Mouse (Mus musculus): ENCODE data around the gene Shisa2. TPM values are rescaled to one million over a fixed set of nuclear protein-coding genes. Genes with fewer than 3 reads are reported as not detected.
"Not testable (repeated sequence)": the region's sequence is repeated elsewhere in the genome, so short reads cannot be mapped to it uniquely, and the experiment has no call there.

Shisa2 gene
- total RNA-seq (2021): 1.5 and 2.1 TPM in 2 replicates
- long read RNA-seq, partial matches to known transcripts: 0 of 1 reads
- long read RNA-seq, other reads (novel, unspliced or antisense): 0 of 1 reads

DNA sequence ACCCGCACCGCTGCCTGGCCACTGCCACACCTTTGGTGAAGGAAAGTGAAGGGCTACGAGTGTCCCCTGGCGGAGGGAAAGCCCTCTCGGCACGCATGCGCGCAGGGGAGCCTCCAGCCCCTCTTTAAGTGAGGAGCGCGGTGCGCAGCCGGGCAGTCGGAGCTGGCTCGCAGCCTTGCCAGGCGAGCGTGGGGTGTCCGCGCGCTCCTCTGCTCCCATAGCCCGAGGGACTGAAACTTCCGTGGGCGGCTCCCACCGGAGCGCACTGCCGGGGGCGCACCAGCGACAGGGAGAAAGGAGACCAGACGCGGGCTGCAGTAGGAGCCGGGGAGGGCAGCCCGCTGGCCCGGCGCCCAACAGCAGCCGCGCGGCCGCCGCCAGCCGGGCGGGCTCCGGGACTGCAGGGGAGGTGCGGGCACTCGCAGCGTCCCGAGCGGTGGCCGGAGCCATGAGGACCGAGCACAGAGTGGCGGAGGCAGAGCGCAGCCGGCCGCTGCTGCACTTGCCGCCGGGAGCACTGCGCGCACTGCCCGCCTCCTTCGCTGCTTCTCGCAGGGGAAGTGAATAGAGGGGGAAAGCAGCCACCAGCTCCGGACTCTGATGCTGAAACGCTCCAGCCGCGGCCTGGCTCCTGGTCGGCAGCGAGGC, at the start of gene Shisa2:
TSS of gene Shisa2 (plus strand) at position 151 of the 648 bp plus-strand sequence.
- DNase-seq: peak; percentile 85

DNA sequence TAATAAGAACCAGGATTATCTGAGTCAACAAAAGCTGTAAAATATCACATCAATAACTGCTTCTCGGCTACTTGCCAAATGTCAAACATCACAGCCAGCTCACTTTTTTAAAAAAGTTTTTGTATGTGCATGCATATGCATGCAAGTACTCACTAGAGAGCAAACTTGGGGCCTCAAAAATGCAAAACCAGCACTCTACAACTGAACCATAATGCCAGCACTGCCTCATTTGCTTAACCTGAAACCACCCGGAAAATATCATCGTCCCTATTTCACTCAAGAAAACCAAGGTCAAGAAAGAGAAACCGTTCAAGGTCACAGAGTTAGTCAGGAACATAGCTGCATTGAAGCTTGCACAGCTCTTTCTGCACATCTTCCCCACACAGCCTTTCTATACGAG, 48.7 kb upstream of the Shisa2 start:
- DNase-seq: no peak

DNA sequence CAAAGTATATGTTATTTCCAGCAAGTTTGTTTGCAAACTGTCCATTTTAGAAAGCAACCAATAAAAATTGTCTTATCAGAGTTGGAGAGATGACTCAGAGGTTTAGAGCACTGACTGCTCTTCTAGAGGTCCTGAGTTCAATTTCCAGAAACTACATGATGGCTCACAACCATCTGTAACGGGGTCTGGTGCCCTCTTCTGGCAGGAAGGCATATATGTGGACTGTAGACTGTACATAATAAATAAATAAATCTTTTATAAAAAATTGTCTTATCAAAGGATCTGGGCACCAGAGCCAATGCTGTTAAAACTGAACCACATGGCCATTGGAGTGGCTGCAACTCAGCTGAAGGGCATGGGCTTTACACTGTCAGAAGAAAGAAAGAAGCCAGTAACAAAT, 34.5 kb upstream of the Shisa2 start:
- DNase-seq: no peak

DNA sequence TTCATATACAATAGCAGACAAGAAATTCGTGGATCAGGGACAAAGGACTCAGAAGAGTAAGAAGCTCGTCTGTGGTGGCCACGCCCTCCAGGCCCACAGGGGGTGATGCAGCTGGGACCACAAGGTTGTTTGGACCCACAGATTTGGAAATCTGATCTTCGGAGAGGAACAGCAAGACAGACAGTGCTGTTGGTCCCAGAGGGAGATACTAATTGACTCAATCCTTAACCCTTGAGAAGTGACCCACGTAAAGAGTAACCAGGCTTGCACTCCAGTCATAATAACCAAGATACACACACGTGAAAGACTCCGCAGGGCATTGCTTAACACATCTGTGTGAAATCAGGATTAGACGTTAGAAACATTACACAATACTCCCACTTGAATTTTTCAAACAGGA, 33.2 kb upstream of the Shisa2 start:
- no peak for DNase-seq

DNA sequence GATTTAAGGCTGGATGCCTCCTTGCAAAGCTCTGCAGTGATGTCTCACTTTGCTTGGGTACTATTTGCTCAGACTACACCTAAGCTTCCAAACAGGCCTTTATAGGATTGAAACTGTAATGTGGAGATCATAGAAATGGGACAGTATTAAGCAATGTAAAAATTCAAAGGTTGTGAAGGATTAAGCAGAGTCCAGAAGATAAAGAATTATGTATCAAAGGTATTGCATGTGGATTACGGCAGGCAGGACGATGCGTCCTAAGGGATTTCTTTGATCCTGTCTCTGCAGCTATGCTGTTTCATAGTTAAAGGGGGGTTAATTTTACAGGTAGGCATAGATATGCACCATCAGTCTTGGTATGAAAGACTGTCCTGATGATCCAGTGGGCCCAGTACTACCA, 32.5 kb upstream of the Shisa2 start:
- DNase-seq: no peak

DNA sequence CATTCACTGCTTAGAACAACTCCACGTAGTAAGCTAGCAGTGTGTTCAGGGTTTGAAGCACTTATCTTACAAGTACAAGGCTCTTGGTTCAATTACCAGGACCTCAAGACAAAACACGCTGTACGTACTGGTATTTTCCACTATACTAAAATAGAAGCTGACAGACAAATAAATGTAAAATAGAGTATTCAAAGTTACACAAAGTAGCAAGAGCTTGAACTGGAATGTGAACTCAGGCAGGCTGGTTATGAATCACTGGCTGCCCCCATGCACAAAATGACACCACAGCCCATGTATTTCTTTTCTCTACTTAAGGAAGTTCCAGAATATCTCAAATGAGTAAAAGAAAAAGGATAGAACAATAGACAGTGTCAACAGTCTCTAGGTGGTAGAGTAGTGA, 30.1 kb upstream of the Shisa2 start:
- no peak for DNase-seq

DNA sequence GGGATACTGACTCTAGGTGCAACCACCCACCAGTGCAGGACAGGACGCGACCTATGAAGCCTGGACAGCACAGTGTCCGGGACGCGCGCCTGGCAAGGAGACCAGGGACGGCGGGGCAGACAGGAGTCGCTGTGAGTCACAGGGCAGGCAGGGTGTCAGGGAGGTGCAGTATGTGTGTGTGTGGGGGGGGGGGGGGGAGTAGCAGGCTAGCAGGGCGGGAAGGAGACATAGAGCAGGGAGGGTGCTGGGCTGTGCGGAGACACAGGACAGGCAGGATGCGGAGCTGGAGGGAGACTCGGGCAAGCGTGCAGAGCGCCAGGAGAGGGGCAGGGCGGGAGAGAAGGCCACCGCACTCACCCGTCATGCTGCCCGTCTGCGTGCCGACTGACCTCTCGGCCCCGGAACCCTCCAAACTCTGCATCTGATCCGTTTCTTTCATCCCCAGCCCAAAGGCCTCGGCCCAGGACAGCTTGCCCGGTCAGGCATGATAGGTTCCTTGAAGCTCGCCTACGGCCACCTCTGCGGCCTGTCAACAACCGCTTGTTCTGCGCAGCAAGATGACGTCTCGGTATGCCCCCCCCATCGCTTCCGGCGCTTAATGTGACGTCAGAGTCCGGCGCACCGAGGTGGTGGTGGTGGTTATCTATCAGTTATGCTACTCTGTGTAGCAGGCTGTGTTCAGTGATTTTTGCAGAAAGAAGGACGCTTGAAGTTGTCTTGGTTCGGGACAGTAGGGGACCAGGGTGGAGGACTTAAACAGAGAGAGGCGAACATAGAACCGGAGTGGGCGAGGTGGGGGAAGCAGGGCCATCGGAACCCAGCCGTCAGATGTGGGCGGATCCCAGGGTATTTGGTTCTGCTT, 27.5 kb upstream of the Shisa2 start, which contains the start of gene Cdadc1:
TSS of gene Cdadc1 (minus strand) at position 562 of the 862 bp plus-strand sequence.
- DNase-seq: peak; percentile 94

DNA sequence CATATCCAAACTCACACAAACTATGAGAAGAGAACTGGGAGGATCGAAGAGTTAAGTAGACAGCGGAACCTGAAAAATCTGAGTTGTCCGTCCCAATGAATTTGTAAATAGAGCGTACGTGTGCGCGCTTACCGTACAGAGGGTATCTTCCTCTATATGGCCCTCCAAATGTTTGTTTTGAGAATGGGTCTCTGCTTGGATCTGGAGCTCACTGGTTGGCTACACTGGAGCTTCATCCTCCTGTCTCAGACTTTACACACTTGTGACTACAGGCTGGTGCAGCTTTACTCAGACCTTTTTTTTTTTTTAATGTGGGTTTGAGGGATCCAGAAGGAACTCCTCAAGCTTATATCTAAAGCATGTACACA, 26.9 kb upstream of the Shisa2 start:
- DNase-seq: no peak

DNA sequence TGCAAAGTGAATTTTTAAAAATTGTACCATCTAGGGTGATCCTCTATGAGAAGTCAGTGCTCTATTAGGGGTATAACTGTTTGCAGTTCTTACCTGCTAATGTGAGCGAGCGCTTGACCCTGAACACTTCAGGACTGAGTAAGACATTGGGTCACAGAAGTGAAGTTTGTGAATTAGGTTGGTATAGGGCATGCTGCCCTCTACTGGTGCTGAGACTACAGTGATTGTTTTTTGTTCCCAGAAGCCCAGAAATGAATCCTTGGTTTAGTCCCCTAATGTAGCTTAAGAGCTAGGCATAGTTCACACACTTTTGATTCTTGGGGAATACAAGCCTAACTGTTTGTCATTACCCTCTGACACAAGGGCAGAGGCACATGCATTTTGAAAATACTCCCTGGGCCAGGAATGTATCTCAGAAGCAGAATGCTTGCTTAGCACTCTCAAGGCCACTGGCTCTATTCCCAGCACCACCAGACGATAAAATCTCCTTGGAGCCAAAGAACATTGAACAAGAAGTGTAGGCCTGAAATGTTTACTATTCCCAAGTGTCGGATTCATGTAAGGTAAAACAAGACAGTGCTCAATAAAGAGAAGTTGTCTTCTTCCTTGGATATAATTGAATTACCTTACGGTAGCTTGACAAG, 21.0 kb upstream of the Shisa2 start:
- no peak for DNase-seq

DNA sequence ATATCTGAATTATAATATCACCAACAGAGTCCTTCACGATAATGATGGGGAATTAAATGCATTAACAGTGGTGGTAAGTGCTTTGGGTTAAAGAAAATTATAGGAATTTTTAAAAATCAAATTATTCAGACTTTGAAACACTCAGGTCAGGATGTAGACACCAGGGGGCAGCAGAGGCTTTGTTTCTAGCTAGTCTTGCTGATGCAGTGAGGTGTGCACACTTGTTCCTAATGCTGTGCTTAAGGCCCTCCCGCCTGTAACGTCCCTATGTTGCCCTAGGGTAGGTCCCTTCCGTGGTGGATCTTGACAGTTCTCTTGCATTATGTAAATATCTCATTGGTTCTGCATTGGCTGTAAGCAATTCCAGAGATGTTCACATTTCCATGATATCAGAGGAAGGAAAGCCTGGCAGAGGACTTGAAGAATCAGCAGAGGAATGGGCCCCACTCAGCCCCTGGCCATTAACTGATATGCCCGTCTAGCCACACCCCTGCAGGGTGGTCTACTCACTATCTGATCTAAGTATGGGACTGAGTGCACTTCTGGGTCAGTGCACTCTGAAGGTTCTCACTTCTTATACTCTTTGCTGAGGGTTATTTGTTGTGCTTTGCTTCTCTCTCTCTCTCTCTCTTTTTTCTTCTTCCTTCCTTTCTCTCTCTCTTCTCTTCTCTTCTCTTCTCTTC, 19.3 kb upstream of the Shisa2 start:
- peak; percentile 72 for DNase-seq

DNA sequence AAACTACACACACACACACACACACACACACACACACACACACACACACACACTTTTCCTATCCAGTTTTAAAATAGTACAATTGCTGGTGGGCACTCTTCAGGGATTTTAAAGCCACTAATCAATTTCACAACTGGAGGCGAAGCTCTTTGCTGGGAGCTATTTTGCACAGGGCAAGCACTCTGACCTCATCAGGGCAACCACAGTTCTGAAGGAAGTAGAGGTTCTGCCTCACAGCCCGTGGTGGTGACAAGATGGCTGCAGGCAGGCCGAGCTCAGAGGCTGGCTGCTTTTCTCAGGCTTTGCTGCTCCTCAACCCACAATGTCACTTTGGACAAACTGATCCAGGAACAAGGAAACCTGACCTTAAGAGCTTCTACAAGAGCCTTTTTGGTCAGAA, 18.1 kb upstream of the Shisa2 start:
- no peak for DNase-seq

DNA sequence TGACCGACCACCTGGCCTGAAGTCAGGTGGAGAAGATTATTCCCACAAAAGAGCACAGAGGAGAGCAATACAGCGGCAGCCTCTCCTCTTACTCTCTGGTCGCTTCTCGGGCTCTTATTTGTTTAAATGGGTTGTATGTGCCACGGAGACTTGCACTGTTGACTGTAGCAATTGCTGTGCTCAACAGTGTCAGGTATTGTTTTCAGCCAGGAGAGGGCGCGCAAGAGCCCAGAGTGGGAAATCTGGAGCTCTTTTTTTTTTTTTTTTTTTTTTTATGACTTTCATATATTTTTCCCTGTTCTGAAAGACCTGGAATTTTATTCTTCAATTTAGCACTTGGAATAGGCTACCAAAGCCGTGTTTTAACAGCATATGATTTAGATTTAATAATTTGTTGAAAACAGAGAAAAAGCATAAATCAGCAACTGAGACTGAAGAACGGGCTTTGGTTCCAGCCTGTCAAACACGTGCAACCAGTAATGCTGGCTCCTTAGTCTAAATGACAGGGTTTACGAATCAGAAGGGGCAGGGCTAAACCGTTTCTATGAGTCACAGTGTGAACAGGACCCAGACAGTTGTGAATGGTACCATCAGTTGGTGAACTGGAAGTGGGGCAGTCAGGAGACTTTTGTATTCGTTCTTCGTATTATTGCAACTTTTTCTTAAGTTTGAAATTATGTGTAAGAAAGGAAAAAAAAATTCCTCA, 12.0 kb upstream of the Shisa2 start:
- peak; percentile 77 for DNase-seq

DNA sequence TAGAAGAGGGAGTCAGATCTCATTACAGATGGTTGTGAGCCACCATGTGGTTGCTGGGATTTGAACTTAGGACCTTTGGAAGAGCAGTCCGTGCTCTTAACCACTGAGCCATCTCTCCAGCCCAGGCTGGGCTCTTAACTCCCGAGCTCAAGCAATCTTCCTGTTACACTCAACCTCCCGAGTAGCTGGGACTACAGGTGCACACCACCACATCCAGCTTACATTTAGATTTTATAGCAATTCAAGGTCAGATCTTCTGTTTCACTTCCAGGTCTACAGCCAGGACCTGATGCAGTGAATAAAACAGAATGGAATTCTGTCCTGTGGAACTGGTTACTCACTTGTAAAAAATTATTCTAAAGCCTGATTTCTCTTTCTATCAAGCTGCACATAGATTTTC, 11.0 kb upstream of the Shisa2 start:
- not testable (repeated sequence) for DNase-seq

DNA sequence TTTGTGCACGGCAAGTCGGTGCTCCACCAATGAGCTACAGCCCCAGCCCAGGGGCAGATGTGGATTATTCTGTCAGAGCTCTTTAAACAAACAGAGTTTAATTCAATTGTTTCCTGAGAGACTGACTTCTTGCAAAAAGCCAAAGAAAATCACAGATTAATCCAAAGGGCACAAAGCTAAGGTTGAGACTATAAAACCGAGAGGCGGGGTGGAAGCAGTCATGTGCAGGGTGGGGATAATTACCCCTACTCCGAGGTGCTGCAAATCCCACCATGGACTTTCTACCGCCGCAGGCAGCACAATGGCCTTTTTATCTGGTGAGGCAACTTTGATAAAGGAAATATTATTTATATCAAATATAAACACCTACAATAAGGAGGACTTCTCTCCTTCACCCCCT, 8.3 kb upstream of the Shisa2 start:
- no peak for DNase-seq

DNA sequence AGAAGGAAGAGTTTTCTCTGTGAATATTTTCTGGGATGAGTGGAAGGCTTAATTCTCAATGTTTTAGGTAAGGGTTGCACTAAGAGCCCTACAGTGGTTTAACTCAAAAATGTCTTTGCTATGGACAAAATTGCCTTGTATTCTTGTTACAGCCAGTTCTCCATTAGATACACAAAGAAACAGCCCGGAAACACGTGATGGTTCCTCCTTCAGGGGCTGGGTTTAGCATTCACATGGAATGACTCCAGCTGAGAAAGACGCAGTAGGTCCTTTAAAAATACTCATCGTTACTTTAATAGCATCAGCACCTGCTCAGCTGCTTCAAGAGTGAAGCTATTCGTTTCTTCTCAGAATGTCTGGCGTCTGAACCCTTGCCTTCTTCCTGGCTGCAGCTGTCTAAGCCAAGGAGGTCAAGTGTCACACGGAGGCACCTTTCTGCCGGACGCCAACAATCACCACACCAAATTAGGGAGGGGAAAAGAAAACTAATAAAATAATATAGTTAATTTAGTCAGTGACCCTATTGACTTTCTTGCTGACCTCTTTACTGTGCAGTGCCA, 702 bp upstream of the Shisa2 start:
- no peak for DNase-seq

DNA sequence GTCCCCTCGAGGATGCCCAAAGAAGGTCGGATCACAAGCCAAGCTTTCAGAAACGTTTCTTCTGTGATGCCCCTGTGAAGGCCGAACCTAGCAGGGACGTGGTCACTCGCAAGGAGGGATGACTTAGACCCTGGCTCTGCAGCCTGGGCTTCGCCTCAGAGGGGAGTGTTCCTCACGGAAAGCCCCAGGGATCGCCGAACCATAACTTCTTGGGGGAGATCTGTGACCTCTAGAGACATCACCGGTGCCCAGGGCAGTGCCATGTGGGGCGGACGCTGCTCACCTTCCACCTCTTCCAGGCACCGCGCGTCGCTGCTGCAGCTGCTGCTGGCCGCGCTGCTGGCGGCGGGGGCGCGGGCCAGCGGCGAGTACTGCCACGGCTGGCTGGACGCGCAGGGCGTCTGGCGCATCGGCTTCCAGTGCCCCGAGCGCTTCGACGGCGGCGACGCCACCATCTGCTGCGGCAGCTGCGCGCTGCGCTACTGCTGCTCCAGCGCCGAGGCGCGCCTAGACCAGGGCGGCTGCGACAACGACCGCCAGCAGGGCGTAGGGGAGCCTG, 777 bp downstream of the Shisa2 start:
- DNase-seq: peak; percentile 62

DNA sequence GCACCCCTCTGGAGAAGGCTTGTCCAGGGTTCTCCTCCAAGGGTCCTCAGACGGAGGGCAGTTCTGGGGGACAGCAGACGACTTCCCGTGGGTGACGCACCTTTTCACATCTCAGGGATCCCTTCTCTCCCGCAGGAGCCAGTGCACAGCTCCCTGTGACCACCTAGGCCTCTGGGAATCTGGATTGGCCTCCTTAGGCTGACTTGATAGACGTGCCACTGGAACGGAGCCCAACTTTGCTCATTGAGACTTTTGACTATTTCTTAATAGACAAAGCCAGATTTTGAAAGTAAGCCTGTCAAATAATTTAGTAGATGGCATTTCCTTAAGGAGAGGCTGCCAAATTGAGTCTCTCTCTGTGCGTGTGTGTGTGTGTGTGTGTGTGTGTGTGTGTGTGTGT, 1.6 kb downstream of the Shisa2 start:
- no peak for DNase-seq

DNA sequence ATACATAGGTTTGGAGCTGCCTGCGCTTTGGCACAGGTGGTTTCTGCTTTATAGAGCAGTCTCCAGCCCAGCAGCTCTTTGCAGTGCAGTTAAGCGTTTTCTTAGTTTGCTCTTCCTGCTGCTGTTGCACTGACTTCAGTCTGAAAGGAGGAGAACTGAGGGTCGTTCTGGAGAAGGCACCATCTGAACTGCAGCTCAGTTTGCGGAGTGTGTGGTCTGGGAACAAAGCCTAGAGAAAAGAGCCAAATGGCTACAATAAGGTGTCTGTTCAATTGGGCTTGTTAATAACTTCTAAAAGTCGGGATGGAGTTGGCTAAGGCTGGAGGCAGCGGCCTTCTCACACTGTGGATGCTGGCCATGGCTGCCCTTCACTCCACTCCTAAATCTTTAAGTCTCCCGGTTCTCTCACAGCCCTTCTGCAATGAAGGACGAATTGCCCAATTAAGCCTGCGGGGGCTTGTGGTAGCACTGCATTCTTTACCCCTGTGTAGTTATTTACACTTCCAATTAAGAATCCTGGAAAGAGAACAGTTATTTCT, 2.1 kb downstream of the Shisa2 start:
- DNase-seq: no peak

DNA sequence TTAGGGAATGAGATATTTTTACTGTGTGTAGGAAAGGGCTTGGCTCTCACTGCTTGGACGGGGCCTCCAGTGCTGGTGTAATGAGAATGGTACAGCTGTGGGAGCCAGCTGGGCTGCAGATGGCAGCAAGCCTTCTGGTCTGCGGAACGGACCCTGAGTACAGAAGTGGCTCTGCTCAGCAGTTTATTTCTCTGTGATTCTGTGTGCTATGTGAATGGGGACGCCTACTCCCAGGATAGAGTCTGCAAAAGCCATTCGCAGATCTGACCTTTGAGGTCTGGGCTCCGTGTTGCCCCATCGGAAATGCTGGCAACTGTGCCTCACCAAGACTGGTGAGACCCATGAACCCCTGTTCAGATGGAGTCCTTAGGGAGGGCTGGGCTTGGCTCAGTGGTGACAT, 2.7 kb downstream of the Shisa2 start:
- no peak for DNase-seq

DNA sequence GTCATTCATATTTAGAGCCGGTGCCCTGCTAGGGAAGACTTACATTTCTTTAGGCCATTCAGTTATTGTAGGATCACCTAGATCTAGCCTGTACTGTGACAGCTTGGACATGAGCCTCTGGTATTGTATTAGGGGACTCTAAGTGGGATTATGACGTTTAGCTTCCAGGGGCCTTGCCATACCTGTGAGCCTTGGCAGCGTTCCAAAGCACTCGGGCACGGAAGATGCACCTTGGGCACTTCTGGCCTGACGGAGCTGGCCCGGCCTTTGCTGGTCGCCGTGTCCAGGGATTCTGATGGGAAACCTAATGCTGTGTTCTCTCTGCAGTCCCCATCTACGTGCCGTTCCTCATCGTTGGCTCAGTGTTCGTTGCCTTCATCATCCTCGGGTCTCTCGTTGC, 4.2 kb downstream of the Shisa2 start:
- no peak for DNase-seq

DNA sequence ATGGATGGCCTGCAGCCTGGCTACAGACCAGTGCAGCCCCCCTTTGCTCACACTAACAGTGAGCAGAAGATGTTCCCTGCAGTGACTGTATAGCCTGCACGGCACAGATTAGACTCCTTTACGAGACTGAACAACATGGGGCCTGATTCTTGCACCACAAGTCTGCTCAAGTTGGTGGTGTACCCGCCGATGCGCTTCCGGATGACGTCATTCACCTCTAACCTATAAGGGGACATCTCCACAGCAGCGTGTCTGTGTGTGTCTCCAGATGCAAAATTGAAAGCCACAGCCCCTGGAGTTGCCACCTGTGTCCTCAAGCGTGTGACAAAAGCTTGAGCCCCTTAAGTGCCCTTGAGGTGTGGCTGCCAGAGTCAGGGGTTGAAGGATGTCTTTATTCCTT, 5.0 kb downstream of the Shisa2 start:
- no peak for DNase-seq

Data from adrenal gland, postnatal 25 days (tissue).